Mouse (Mus musculus): ENCODE measurements around the gene Trim71. TPM values are rescaled to one million over a fixed set of nuclear protein-coding genes. Genes with fewer than 3 reads are reported as not detected.

Gene Trim71
- polyA plus RNA-seq (2012; rRNA removed; ENCODE audit: low replicate concordance), result 0.01 TPM in 1 of 2 replicates, not detected in the other

DNA sequence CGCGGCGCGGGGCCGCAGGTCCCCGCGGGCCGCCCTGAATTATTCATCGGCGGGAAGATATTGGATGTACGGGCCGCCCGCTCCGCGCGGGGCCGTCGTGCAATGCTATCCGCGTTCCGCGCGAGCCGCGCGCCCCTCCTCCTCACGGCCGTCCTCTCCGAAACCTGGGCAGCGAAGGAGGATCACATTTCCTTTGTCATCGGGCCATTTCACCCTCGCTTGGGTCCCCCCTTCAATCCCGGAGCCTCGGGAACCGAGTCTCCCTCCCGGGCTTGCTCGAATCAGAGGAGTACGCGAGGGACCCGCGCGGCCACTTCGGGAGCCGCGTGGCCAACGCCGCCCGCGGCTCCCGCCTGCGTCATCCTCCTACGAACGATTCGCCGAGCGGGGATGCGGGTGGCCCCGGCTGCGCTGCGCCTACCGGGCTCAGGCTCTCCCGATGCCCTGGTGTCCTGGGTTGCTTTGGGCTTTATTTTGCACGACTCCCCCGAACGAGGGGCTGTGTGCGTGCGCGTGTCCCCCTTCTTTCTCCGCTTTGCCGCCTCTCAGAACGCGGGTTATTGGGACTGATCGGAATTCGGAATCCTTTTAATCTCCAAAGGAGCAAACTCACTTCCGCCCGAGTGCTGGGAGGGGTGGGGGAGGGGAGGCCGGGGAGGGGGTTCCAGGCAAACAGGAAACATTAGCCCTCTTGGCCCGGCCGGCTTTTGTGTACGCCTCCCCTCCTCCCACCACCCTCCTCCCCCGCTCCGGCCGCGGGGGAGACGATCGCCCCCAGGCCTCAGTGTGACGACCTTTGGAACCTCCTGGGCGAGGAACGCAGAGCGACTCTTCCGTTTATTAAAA, at the start of gene Trim71:
TSS of gene Trim71 (minus strand) at position 609 of the 846 bp plus-strand sequence.

GRCm38 (mm10) chr9:114515364-114515763, 48.8 kb downstream of the Trim71 start, which contains the start of gene C130032M10Rik:
Gene C130032M10Rik (plus strand): TSS chr9:114515697.

GRCm38 (mm10) chr9:114504816-114505215, 59.4 kb downstream of the Trim71 start, which contains the start of gene Ccr4:
Gene Ccr4 (minus strand): TSS chr9:114504916.

Other genes with a start within 250 kb of the Trim71 start
- not detected in 2 replicates for gene Bcl2a1c, start 234.2 kb downstream of the Trim71 start, polyA plus RNA-seq (2012; rRNA removed; ENCODE audit: low replicate concordance)
- 180 and 243 TPM in 2 replicates for gene Crtap, start 173.7 kb downstream of the Trim71 start, polyA plus RNA-seq (2012; rRNA removed; ENCODE audit: low replicate concordance)
- gene Glb1, start 163.3 kb downstream of the Trim71 start, polyA plus RNA-seq (2012; rRNA removed; ENCODE audit: low replicate concordance), result 54.0 and 60.9 TPM in 2 replicates
- gene Tmppe, start 163.3 kb downstream of the Trim71 start, polyA plus RNA-seq (2012; rRNA removed; ENCODE audit: low replicate concordance), result 5.5 and 11.2 TPM in 2 replicates
- 0.27 and 0.30 TPM in 2 replicates for gene Ccr4, start 59.5 kb downstream of the Trim71 start, polyA plus RNA-seq (2012; rRNA removed; ENCODE audit: low replicate concordance)
- gene C130032M10Rik, start 48.7 kb downstream of the Trim71 start, polyA plus RNA-seq (2012; rRNA removed; ENCODE audit: low replicate concordance), result not detected in 2 replicates
- gene Cnot10, start 75.8 kb upstream of the Trim71 start, polyA plus RNA-seq (2012; rRNA removed; ENCODE audit: low replicate concordance), result 23.9 and 39.2 TPM in 2 replicates
- 17.5 and 22.6 TPM in 2 replicates for gene Dync1li1, start 124.4 kb upstream of the Trim71 start, polyA plus RNA-seq (2012; rRNA removed; ENCODE audit: low replicate concordance)
- gene Cmtm6, start 166.7 kb upstream of the Trim71 start, polyA plus RNA-seq (2012; rRNA removed; ENCODE audit: low replicate concordance), result 44.8 and 62.3 TPM in 2 replicates
- 54.4 and 164 TPM in 2 replicates for gene Cmtm7, start 217.5 kb upstream of the Trim71 start, polyA plus RNA-seq (2012; rRNA removed; ENCODE audit: low replicate concordance)

Data from subcutaneous adipose tissue, adult 2 months (tissue).